Mouse (Mus musculus): ENCODE measurements at regions not wholly inside any gene's neighbourhood (a gene's known extent, or its start where the extent isn't known, plus 50 kb on each side); places are given as distances from the start of the nearest gene placed in this dataset.

DNA sequence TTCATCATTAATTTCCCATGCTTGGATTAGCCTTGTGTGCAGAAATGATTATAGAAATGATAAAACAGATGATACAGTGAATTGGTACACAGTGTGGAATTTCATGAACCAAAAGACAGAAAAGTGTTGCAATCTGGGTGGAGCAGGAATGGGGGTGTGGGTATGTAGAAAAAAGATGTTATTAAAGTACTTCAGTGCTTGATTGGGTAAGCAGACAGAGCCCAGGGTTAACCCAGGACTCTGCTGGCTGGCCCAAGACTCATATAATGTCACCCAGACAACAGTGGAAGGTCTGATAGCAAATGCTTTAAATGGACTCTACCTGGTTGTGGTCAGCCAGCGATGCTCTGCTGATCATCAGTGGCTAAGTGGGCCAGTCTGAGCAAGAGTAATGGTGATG is 168.1 kb upstream of the Tab2 start:
- TF ChIP-seq CHD2 (IDR thresholded peaks at IDR 0.05; ENCODE audit: low read depth, low read length) (no peak), MAFK (IDR thresholded peaks at IDR 0.05; ENCODE audit: insufficient read depth, low read depth, low read length) (no peak)

Data from ES-E14 (cell line).